Mouse (Mus musculus): Measurements from ENCODE around the gene Ehd1.

Ehd1 gene

GRCm38 (mm10) chr19:6333761-6334595, 57.5 kb downstream of the Ehd1 start:
- no peak for DNase-seq (ENCODE audit: low read depth, low spot score)

- peak; percentile 97 for DNase-seq (ENCODE audit: low read depth, low spot score)
Measured at GRCm38 (mm10) chr19:6334673-6335457, 58.3 kb downstream of the Ehd1 start, which contains the start of gene Men1. Gene Men1, plus strand, starts transcription at chr19:6334979.

- DNase-seq (ENCODE audit: low read depth, low spot score), result no peak
Measured at GRCm38 (mm10) chr19:6335458-6335827, 58.9 kb downstream of the Ehd1 start.

- DNase-seq (ENCODE audit: low read depth, low spot score), result no peak
Measured at GRCm38 (mm10) chr19:6336920-6337319, 60.4 kb downstream of the Ehd1 start.

GRCm38 (mm10) chr19:6338171-6338570, 61.6 kb downstream of the Ehd1 start:
- DNase-seq (ENCODE audit: low read depth, low spot score), result no peak

GRCm38 (mm10) chr19:6338716-6339115, 62.2 kb downstream of the Ehd1 start:
- DNase-seq (ENCODE audit: low read depth, low spot score), result no peak

- no peak for DNase-seq (ENCODE audit: low read depth, low spot score)
Measured at GRCm38 (mm10) chr19:6339191-6339590, 62.7 kb downstream of the Ehd1 start.

- no peak for DNase-seq (ENCODE audit: low read depth, low spot score)
Measured at GRCm38 (mm10) chr19:6339890-6340504, 63.5 kb downstream of the Ehd1 start.

- peak; percentile 74 for DNase-seq (ENCODE audit: low read depth, low spot score)
Measured at GRCm38 (mm10) chr19:6340524-6341452, 64.3 kb downstream of the Ehd1 start, which contains the start of gene Map4k2. Gene Map4k2, plus strand, starts transcription at chr19:6341135.

GRCm38 (mm10) chr19:6341453-6342077, 65.0 kb downstream of the Ehd1 start:
- DNase-seq (ENCODE audit: low read depth, low spot score), result no peak

- DNase-seq (ENCODE audit: low read depth, low spot score), result no peak
Measured at GRCm38 (mm10) chr19:6342276-6342933, 65.9 kb downstream of the Ehd1 start.

- DNase-seq (ENCODE audit: low read depth, low spot score), result no peak
Measured at GRCm38 (mm10) chr19:6343066-6343925, 66.8 kb downstream of the Ehd1 start.

- no peak for DNase-seq (ENCODE audit: low read depth, low spot score)
Measured at GRCm38 (mm10) chr19:6343996-6344395, 67.5 kb downstream of the Ehd1 start.

- no peak for DNase-seq (ENCODE audit: low read depth, low spot score)
Measured at GRCm38 (mm10) chr19:6346023-6346422, 69.5 kb downstream of the Ehd1 start.

- DNase-seq (ENCODE audit: low read depth, low spot score), result no peak
Measured at GRCm38 (mm10) chr19:6346661-6347060, 70.1 kb downstream of the Ehd1 start.

- DNase-seq (ENCODE audit: low read depth, low spot score), result no peak
Measured at GRCm38 (mm10) chr19:6347615-6348014, 71.1 kb downstream of the Ehd1 start.

- no peak for DNase-seq (ENCODE audit: low read depth, low spot score)
Measured at GRCm38 (mm10) chr19:6348717-6349116, 72.2 kb downstream of the Ehd1 start.

GRCm38 (mm10) chr19:6349215-6349983, 72.9 kb downstream of the Ehd1 start:
- no peak for DNase-seq (ENCODE audit: low read depth, low spot score)
